Mouse (Mus musculus) retina, adult 2 months (tissue): Measurements from ENCODE around the gene Phactr3.
"Not testable (repeated sequence)": the region's sequence is repeated elsewhere in the genome, so short reads cannot be mapped to it uniquely, and the experiment has no call there.

Experiments used
- DNase-seq: peaks from one replicate; pipeline ENCODE4 v3.0.0-alpha.2; 2012; ENCODE audit warnings: low read depth, low spot score

Gene Phactr3

GRCm38 (mm10) chr2:178118801-178119560, at the start of gene Phactr3:
Gene Phactr3 (plus strand): TSS chr2:178118975.
- no peak for DNase-seq

- not testable (repeated sequence) for DNase-seq
Observed at GRCm38 (mm10) chr2:178078166-178078717, 40.5 kb upstream of the Phactr3 start, which contains the start of gene Zfp931. Gene Zfp931 (minus strand): TSS chr2:178078476.

- DNase-seq = no peak
Observed at GRCm38 (mm10) chr2:178089586-178089985, 29.2 kb upstream of the Phactr3 start.

- DNase-seq = peak; percentile 26
Observed at GRCm38 (mm10) chr2:178098021-178098420, 20.8 kb upstream of the Phactr3 start.

GRCm38 (mm10) chr2:178101957-178102356, 16.8 kb upstream of the Phactr3 start:
- no peak for DNase-seq

GRCm38 (mm10) chr2:178117946-178118345, 829 bp upstream of the Phactr3 start:
- DNase-seq = peak; percentile 20

- no peak for DNase-seq
Observed at GRCm38 (mm10) chr2:178119561-178120355, 983 bp downstream of the Phactr3 start.

GRCm38 (mm10) chr2:178120356-178120645, 1.5 kb downstream of the Phactr3 start:
- no peak for DNase-seq

GRCm38 (mm10) chr2:178120651-178121374, 2.0 kb downstream of the Phactr3 start:
- DNase-seq = no peak

GRCm38 (mm10) chr2:178121375-178121688, 2.6 kb downstream of the Phactr3 start:
- DNase-seq = no peak

- no peak for DNase-seq
Observed at GRCm38 (mm10) chr2:178121946-178122665, 3.3 kb downstream of the Phactr3 start.

GRCm38 (mm10) chr2:178123466-178123865, 4.7 kb downstream of the Phactr3 start:
- DNase-seq = no peak

- no peak for DNase-seq
Observed at GRCm38 (mm10) chr2:178125427-178125826, 6.7 kb downstream of the Phactr3 start.

GRCm38 (mm10) chr2:178126041-178126820, 7.5 kb downstream of the Phactr3 start:
- DNase-seq = no peak

GRCm38 (mm10) chr2:178128594-178128993, 9.8 kb downstream of the Phactr3 start:
- DNase-seq = no peak

- no peak for DNase-seq
Observed at GRCm38 (mm10) chr2:178129161-178129560, 10.4 kb downstream of the Phactr3 start.

- no peak for DNase-seq
Observed at GRCm38 (mm10) chr2:178129676-178130075, 10.9 kb downstream of the Phactr3 start.

GRCm38 (mm10) chr2:178130536-178130935, 11.8 kb downstream of the Phactr3 start:
- DNase-seq = no peak

GRCm38 (mm10) chr2:178131011-178131410, 12.2 kb downstream of the Phactr3 start:
- DNase-seq = no peak

GRCm38 (mm10) chr2:178131606-178132365, 13.0 kb downstream of the Phactr3 start:
- no peak for DNase-seq
